Mouse (Mus musculus): ENCODE measurements around the gene Plin4. TPM values are rescaled to one million over a fixed set of nuclear protein-coding genes. Genes with fewer than 3 reads are reported as not detected.
"Not testable (repeated sequence)": the region's sequence is repeated elsewhere in the genome, so short reads cannot be mapped to it uniquely, and the experiment has no call there.

The Plin4 gene
- polyA plus RNA-seq, 1 experiment from 2014 or later = 0.05 TPM

- Histone ChIP-seq H3K9me3 (no peaks in the 10 kb centered on the region), H3K36me3 (replicated peaks) (peaks cover 40% of the 10 kb centered on the region), H3K27ac (replicated peaks) (peak overlapping the region; percentile 87), H3K4me3 (peak overlapping the region; percentile 81), H3K27me3 (replicated peaks; ENCODE audit: low read depth, poor library complexity, severe bottlenecking) (no peaks in the 10 kb centered on the region), H3K4me1 (peaks cover 32% of the 10 kb centered on the region)
- 10% methylated on average over 8 of the region's 8 CpGs for WGBS
- DNase-seq (ENCODE audit: low spot score) = peak; percentile 86
Observed at GRCm38 (mm10) chr17:56080781-56081585, 28.6 kb downstream of the Plin4 start.

GRCm38 (mm10) chr17:56079921-56080320 is 29.7 kb downstream of the Plin4 start:
- Histone ChIP-seq H3K36me3 (replicated peaks) (peaks cover 29% of the 10 kb centered on the region), H3K4me3 (peak overlapping the region; percentile 81), H3K9me3 (no peaks in the 10 kb centered on the region), H3K27me3 (replicated peaks; ENCODE audit: low read depth, poor library complexity, severe bottlenecking) (no peaks in the 10 kb centered on the region), H3K4me1 (peaks cover 40% of the 10 kb centered on the region), H3K27ac (replicated peaks) (peak overlapping the region; percentile 87)
- no peak for DNase-seq (ENCODE audit: low spot score)
- 2% methylated on average over 11 of the region's 11 CpGs for WGBS

- H3K4me1 ChIP-seq = peaks cover 46% of the 10 kb centered on the region
- no peaks in the 10 kb centered on the region for H3K9me3 ChIP-seq
- H3K4me3 ChIP-seq = peak within 1 kb of the TSS; percentile 81
- H3K36me3 ChIP-seq (replicated peaks) = peaks cover 21% of the 10 kb centered on the region
- peak; percentile 100 for DNase-seq (ENCODE audit: low spot score)
- peak within 1 kb of the TSS; percentile 87 for H3K27ac ChIP-seq (replicated peaks)
- H3K27me3 ChIP-seq (replicated peaks; ENCODE audit: low read depth, poor library complexity, severe bottlenecking) = no peaks in the 10 kb centered on the region
- WGBS = under 1% methylated on average over 61 of the region's 61 CpGs
Observed at GRCm38 (mm10) chr17:56078880-56079795, 30.5 kb downstream of the Plin4 start, which contains the start of gene Hdgfl2. Gene Hdgfl2 (plus strand): TSS chr17:56079634.

GRCm38 (mm10) chr17:56078361-56078760 is 31.2 kb downstream of the Plin4 start:
- not testable (repeated sequence) for H3K9me3 ChIP-seq; H3K27me3 ChIP-seq (replicated peaks; ENCODE audit: low read depth, poor library complexity, severe bottlenecking); DNase-seq (ENCODE audit: low spot score)
- peak overlapping the region; percentile 81 for H3K4me3 ChIP-seq
- WGBS = 65% methylated on average over 9 of the region's 9 CpGs
- H3K27ac ChIP-seq (replicated peaks) = peak overlapping the region; percentile 73
- H3K4me1 ChIP-seq = peaks cover 54% of the 10 kb centered on the region
- H3K36me3 ChIP-seq (replicated peaks) = peaks cover 16% of the 10 kb centered on the region

GRCm38 (mm10) chr17:56077523-56077922 is 32.1 kb downstream of the Plin4 start:
- Histone ChIP-seq H3K27ac (replicated peaks) (no peak overlapping the region), H3K27me3 (replicated peaks; ENCODE audit: low read depth, poor library complexity, severe bottlenecking) (no peaks in the 10 kb centered on the region), H3K36me3 (replicated peaks) (peaks cover 16% of the 10 kb centered on the region), H3K4me1 (peaks cover 60% of the 10 kb centered on the region), H3K9me3 (no peaks in the 10 kb centered on the region), H3K4me3 (no peak overlapping the region)
- DNase-seq (ENCODE audit: low spot score) = no peak
- 91% methylated on average over 5 of the region's 5 CpGs for WGBS

DNA sequence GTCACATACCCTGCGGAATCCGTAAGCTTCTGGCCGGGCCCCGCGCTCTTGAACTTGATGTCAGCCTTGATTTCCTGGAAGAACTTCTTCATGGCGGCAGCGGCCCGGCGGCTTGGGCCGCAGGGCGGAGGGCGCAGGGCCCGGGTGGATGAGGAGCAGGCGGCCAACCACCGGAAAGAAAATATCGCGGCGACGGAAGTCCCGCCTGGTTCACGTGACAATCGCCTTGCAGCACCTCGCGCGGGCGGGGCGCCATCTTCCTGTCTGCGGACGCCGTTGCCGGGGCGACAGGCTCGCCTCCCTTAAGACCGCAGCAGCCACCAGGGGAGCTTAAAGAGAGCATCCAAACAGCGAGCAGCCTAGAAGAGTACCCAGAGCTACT is 34.8 kb downstream of the Plin4 start, which contains the start of gene Ubxn6:
Ubxn6 (minus strand) TSS at position 202 of the 382 bp plus-strand sequence.
- H3K27ac ChIP-seq (replicated peaks) = peak within 1 kb of the TSS; percentile 91
- H3K36me3 ChIP-seq (replicated peaks) = peaks cover 37% of the 10 kb centered on the region
- H3K27me3 ChIP-seq (replicated peaks; ENCODE audit: low read depth, poor library complexity, severe bottlenecking) = no peaks in the 10 kb centered on the region
- H3K9me3 ChIP-seq = no peaks in the 10 kb centered on the region
- WGBS = under 1% methylated on average over 35 of the region's 35 CpGs
- peak within 1 kb of the TSS; percentile 78 for H3K4me3 ChIP-seq
- H3K4me1 ChIP-seq = peaks cover 35% of the 10 kb centered on the region
- peak; percentile 97 for DNase-seq (ENCODE audit: low spot score)

- H3K27me3 ChIP-seq (replicated peaks; ENCODE audit: low read depth, poor library complexity, severe bottlenecking) = no peaks in the 10 kb centered on the region
- peak overlapping the region; percentile 78 for H3K4me3 ChIP-seq
- WGBS = 8% methylated on average over 22 of the region's 22 CpGs
- peak; percentile 91 for DNase-seq (ENCODE audit: low spot score)
- H3K4me1 ChIP-seq = peaks cover 34% of the 10 kb centered on the region
- H3K27ac ChIP-seq (replicated peaks) = peak overlapping the region; percentile 91
- peaks cover 42% of the 10 kb centered on the region for H3K36me3 ChIP-seq (replicated peaks)
- H3K9me3 ChIP-seq = no peaks in the 10 kb centered on the region
Observed at GRCm38 (mm10) chr17:56074097-56074826, 35.3 kb downstream of the Plin4 start.

GRCm38 (mm10) chr17:56072243-56072642 is 37.4 kb downstream of the Plin4 start:
- DNase-seq (ENCODE audit: low spot score) = no peak
- Histone ChIP-seq H3K36me3 (replicated peaks) (peaks cover 62% of the 10 kb centered on the region), H3K27ac (replicated peaks) (no peak overlapping the region), H3K9me3 (no peaks in the 10 kb centered on the region), H3K27me3 (replicated peaks; ENCODE audit: low read depth, poor library complexity, severe bottlenecking) (no peaks in the 10 kb centered on the region), H3K4me1 (peaks cover 31% of the 10 kb centered on the region), H3K4me3 (no peak overlapping the region)
- WGBS = 89% methylated on average over 5 of the region's 5 CpGs

- DNase-seq (ENCODE audit: low spot score) = no peak
- H3K4me3 ChIP-seq = no peak overlapping the region
- H3K9me3 ChIP-seq = no peaks in the 10 kb centered on the region
- H3K27ac ChIP-seq (replicated peaks) = no peak overlapping the region
- H3K27me3 ChIP-seq (replicated peaks; ENCODE audit: low read depth, poor library complexity, severe bottlenecking) = no peaks in the 10 kb centered on the region
- H3K36me3 ChIP-seq (replicated peaks) = peaks cover 73% of the 10 kb centered on the region
- peaks cover 31% of the 10 kb centered on the region for H3K4me1 ChIP-seq
Observed at GRCm38 (mm10) chr17:56071126-56071525, 38.5 kb downstream of the Plin4 start.

- Histone ChIP-seq H3K4me3 (no peak overlapping the region), H3K9me3 (no peaks in the 10 kb centered on the region), H3K36me3 (replicated peaks) (peaks cover 94% of the 10 kb centered on the region), H3K27ac (replicated peaks) (no peak overlapping the region), H3K4me1 (peaks cover 16% of the 10 kb centered on the region), H3K27me3 (replicated peaks; ENCODE audit: low read depth, poor library complexity, severe bottlenecking) (no peaks in the 10 kb centered on the region)
- 95% methylated on average over 14 of the region's 14 CpGs for WGBS
- DNase-seq (ENCODE audit: low spot score) = no peak
Observed at GRCm38 (mm10) chr17:56069066-56069465, 40.5 kb downstream of the Plin4 start.

DNA sequence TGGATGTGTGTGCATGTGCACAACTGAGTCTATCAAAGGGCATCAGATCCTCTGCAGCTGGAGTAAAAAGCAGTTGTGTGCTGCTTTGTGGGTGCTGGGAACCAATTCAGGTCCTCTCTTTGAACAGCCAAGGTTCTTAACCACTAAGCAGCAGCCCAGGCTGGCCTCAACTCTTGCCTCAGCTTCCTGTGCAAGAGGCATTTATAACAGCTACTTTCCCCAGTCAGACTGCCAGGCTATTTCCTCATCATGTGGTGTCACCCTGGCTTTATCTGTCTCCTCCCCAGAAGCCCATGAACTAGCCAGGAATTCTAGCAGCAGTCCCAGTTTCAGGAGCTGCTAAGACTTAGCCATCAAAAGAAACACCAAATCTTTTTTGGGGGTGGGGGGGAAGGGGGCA is 43.2 kb downstream of the Plin4 start:
- H3K27me3 ChIP-seq (replicated peaks; ENCODE audit: low read depth, poor library complexity, severe bottlenecking) = no peaks in the 10 kb centered on the region
- no peak overlapping the region for H3K27ac ChIP-seq (replicated peaks)
- no peaks in the 10 kb centered on the region for H3K9me3 ChIP-seq
- DNase-seq (ENCODE audit: low spot score) = no peak
- peaks cover 100% of the 10 kb centered on the region for H3K36me3 ChIP-seq (replicated peaks)
- no peak overlapping the region for H3K4me3 ChIP-seq
- no peaks in the 10 kb centered on the region for H3K4me1 ChIP-seq

GRCm38 (mm10) chr17:56065715-56066114 is 43.9 kb downstream of the Plin4 start:
- 76% methylated on average over 6 of the region's 6 CpGs for WGBS
- peaks cover 100% of the 10 kb centered on the region for H3K36me3 ChIP-seq (replicated peaks)

More at GRCm38 (mm10) chr17:56065715-56066114, 43.9 kb downstream of the Plin4 start:
- not testable (repeated sequence) for H3K9me3 ChIP-seq; H3K4me1 ChIP-seq; H3K27me3 ChIP-seq (replicated peaks; ENCODE audit: low read depth, poor library complexity, severe bottlenecking); H3K4me3 ChIP-seq; DNase-seq (ENCODE audit: low spot score); H3K27ac ChIP-seq (replicated peaks)

Measured in embryonic facial prominence, embryonic 10.5 days (tissue).